Mouse (Mus musculus) MEL (cell line): ENCODE results near the gene Plcg1. TPM values are rescaled to one million over a fixed set of nuclear protein-coding genes. Genes with fewer than 3 reads are reported as not detected.

Source experiments
- DNase-seq: peaks from one replicate; pipeline ENCODE4 v3.0.0; 2011; ENCODE audit warnings: low read depth, low spot score
- H3K27ac ChIP-seq: 2 replicates; pipeline ENCODE4 v1.5.1; 2012; ENCODE audit warnings: low read depth, mild to moderate bottlenecking, control low read depth, low read length, moderate library complexity; ENCODE audit not compliant: control insufficient read depth
- H3K27me3 ChIP-seq, 2 experiments: fragments of 150-350 bp in 1 of 2; sonication (generic) in 1 of 2; 2 replicates each; pipeline ENCODE4 v1.6.1; 2012; ENCODE audit warnings: low read length in 2 of 2, mild to moderate bottlenecking in 2 of 2, improper control_type of control experiment in 1 of 2, moderate library complexity in 1 of 2; ENCODE audit not compliant: insufficient read depth in 2 of 2, control insufficient read depth in 1 of 2
- H3K36me3 ChIP-seq, 2 experiments: 2 replicates each; pipeline ENCODE4 v1.6.1; 2012 to 2014; ENCODE audit warnings: low read length in 2 of 2, improper control_type of control experiment in 1 of 2, inconsistent platforms in 1 of 2, mild to moderate bottlenecking in 1 of 2; ENCODE audit not compliant: insufficient read depth in 2 of 2, control insufficient read depth in 1 of 2
- H3K4me1 ChIP-seq, 2 experiments: fragments of 150-350 bp in 1 of 2; sonication (generic) in 1 of 2; 2 replicates each; pipeline ENCODE4 v1.6.1; 2012; ENCODE audit warnings: low read length in 2 of 2, improper control_type of control experiment in 1 of 2, mild to moderate bottlenecking in 1 of 2; ENCODE audit not compliant: insufficient read depth in 2 of 2, control insufficient read depth in 1 of 2
- H3K4me3 ChIP-seq, 2 experiments: fragments of 150-350 bp in 1 of 2; sonication (generic) in 1 of 2; 2 replicates each; pipeline ENCODE4 v1.5.1; 2012; ENCODE audit warnings: low read depth in 2 of 2, low read length in 2 of 2, mild to moderate bottlenecking in 2 of 2, moderate library complexity in 2 of 2, control low read depth in 1 of 2, improper control_type of control experiment in 1 of 2; ENCODE audit not compliant: control insufficient read depth in 1 of 2, insufficient read depth in 1 of 2
- H3K79me2 ChIP-seq: 2 replicates; pipeline ENCODE4 v1.6.1; 2012; ENCODE audit warnings: mild to moderate bottlenecking, low read length, moderate library complexity; ENCODE audit not compliant: control insufficient read depth, poor library complexity, insufficient read depth
- H3K9ac ChIP-seq: 2 replicates; pipeline ENCODE4 v1.6.1; 2012; ENCODE audit warnings: low read depth, mild to moderate bottlenecking, control low read depth, low read length, moderate library complexity; ENCODE audit not compliant: control insufficient read depth, poor library complexity, severe bottlenecking
- H3K9me3 ChIP-seq: fragments of 150-350 bp; sonication (generic); replicated peaks from 2 replicates; pipeline ENCODE4 v1.6.1; 2012; ENCODE audit warnings: mild to moderate bottlenecking, low read length, improper control_type of control experiment, moderate library complexity; ENCODE audit not compliant: insufficient read depth
- CHD1 ChIP-seq: IDR thresholded peaks from 2 replicates; pipeline ENCODE4 v1.6.1; 2012; ENCODE audit warnings: low read depth, mild to moderate bottlenecking, inconsistent platforms, low read length, improper control_type of control experiment
- CHD2 ChIP-seq: IDR thresholded peaks from 2 replicates; pipeline ENCODE4 v1.6.1; 2011; ENCODE audit warnings: low read length, improper control_type of control experiment
- E2F4 ChIP-seq: IDR thresholded peaks from 2 replicates; pipeline ENCODE4 v1.6.1; 2011; ENCODE audit warnings: low read depth, low read length, improper control_type of control experiment, borderline replicate concordance
- ETS1 ChIP-seq: IDR thresholded peaks from 2 replicates; pipeline ENCODE4 v1.6.1; 2012; ENCODE audit warnings: low read depth, mild to moderate bottlenecking, inconsistent platforms, low read length, improper control_type of control experiment, moderate library complexity
- GABPA ChIP-seq: IDR thresholded peaks from 2 replicates; pipeline ENCODE4 v1.6.1; 2012; ENCODE audit warnings: low read depth, mild to moderate bottlenecking, inconsistent platforms, low read length, improper control_type of control experiment, moderate library complexity
- JUND ChIP-seq: IDR thresholded peaks from 2 replicates; pipeline ENCODE4 v1.6.1; 2011; ENCODE audit warnings: low read depth, mild to moderate bottlenecking, improper control_type of control experiment, low read length
- MEF2A ChIP-seq: IDR thresholded peaks from 2 replicates; pipeline ENCODE4 v1.6.1; 2014; ENCODE audit warnings: low read depth, mild to moderate bottlenecking, inconsistent platforms, low read length, improper control_type of control experiment; ENCODE audit not compliant: poor library complexity, insufficient replicate concordance, severe bottlenecking; ENCODE audit errors: extremely low read depth
- MXI1 ChIP-seq: IDR thresholded peaks from 2 replicates; pipeline ENCODE4 v1.6.1; 2011; ENCODE audit warnings: mild to moderate bottlenecking, low read depth, low read length, improper control_type of control experiment
- MYC ChIP-seq: IDR thresholded peaks from 2 replicates; pipeline ENCODE4 v1.6.1; 2011; ENCODE audit warnings: low read depth, mild to moderate bottlenecking, low read length, improper control_type of control experiment, moderate library complexity
- NELFE ChIP-seq: IDR thresholded peaks from 2 replicates; pipeline ENCODE4 v1.6.1; 2011; ENCODE audit warnings: low read depth, low read length, improper control_type of control experiment
- NRF1 ChIP-seq: IDR thresholded peaks from 2 replicates; pipeline ENCODE4 v1.6.1; 2014; ENCODE audit warnings: low read depth, mild to moderate bottlenecking, inconsistent platforms, low read length, improper control_type of control experiment, moderate library complexity; ENCODE audit not compliant: poor library complexity, insufficient read depth, severe bottlenecking
- POLR2AphosphoS2 ChIP-seq: IDR thresholded peaks from 2 replicates; pipeline ENCODE4 v1.6.1; 2011; ENCODE audit warnings: low read length, improper control_type of control experiment
- RAD21 ChIP-seq: IDR thresholded peaks from 2 replicates; pipeline ENCODE4 v1.6.1; 2011; ENCODE audit warnings: mild to moderate bottlenecking, low read depth, low read length, improper control_type of control experiment
- RCOR1 ChIP-seq: IDR thresholded peaks from 2 replicates; pipeline ENCODE4 v1.6.1; 2012; ENCODE audit warnings: low read depth, mild to moderate bottlenecking, inconsistent platforms, low read length, improper control_type of control experiment
- SIN3A ChIP-seq: IDR thresholded peaks from 2 replicates; pipeline ENCODE4 v1.6.1; 2012; ENCODE audit warnings: low read length, improper control_type of control experiment, inconsistent platforms
- TAL1 ChIP-seq: IDR thresholded peaks from 2 replicates; pipeline ENCODE4 v1.6.1; 2012; ENCODE audit warnings: mild to moderate bottlenecking, inconsistent platforms, low read length, moderate library complexity, mixed read lengths
- TBP ChIP-seq: IDR thresholded peaks from 2 replicates; pipeline ENCODE4 v1.8.0; 2011; ENCODE audit warnings: low read depth, low read length, improper control_type of control experiment
- TCF12 ChIP-seq: IDR thresholded peaks from 2 replicates; pipeline ENCODE4 v1.6.1; 2014; ENCODE audit warnings: low read depth, mild to moderate bottlenecking, inconsistent platforms, low read length, improper control_type of control experiment, moderate library complexity
- ZC3H11A ChIP-seq: IDR thresholded peaks from 2 replicates; pipeline ENCODE4 v1.6.1; 2012; ENCODE audit warnings: low read depth, mild to moderate bottlenecking, inconsistent platforms, low read length, improper control_type of control experiment
- ZKSCAN1 ChIP-seq: IDR thresholded peaks from 2 replicates; pipeline ENCODE4 v1.6.1; 2012; ENCODE audit warnings: low read depth, mild to moderate bottlenecking, inconsistent platforms, low read length, improper control_type of control experiment, moderate library complexity
- ZNF384 ChIP-seq: IDR thresholded peaks from 2 replicates; pipeline ENCODE4 v1.6.1; 2012; ENCODE audit warnings: low read depth, mild to moderate bottlenecking, inconsistent platforms, low read length, improper control_type of control experiment
- polyA plus RNA-seq, 2 experiments: library from polyadenylated mRNA; stranded (reverse) in 1 of 2; unstranded in 1 of 2; fragments of >175 nt in 1 of 2; fragments of >200 nt in 1 of 2; gene quantifications; 2 replicates each; pipeline versions ENCODE4 v1.2.1 to v1.2.4; 2012; ENCODE audit warnings: low replicate concordance in 2 of 2, low read depth in 1 of 2; ENCODE audit not compliant: insufficient read length in 2 of 2, insufficient read depth in 1 of 2, missing spikeins in 1 of 2
- total RNA-seq: library from RNA; depleted of rRNA; stranded (reverse); fragments of 300-350 nt; gene quantifications from 2 replicates; pipeline ENCODE4 v1.2.3, GENCODE M21; 2012

The Plcg1 gene
- total and polyA plus RNA-seq, 3 experiments = 15.4 to 27.5 TPM; not detected in 1

DNA sequence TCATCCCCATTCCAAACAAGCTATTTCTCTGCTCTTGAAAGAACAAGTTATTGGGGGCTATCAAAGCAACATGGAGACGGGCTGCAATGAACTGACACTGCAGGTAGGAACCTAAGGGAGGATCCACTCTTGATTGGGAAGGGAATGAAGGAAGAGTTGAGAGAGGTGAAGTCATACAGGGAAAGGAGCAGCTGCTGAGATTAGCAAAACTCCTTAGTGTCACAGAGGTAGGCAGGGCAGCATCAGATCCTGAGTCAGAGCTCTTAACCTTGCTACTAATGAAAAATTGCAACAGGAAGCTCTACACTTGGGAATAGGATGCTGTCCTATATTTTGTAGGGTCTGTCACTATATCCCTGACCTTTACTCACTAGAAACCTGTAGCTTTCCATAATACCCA lies 69.9 kb downstream of the Plcg1 start:
- no peak overlapping the region for H3K9ac ChIP-seq
- no peak overlapping the region for H3K27ac ChIP-seq
- no peak for DNase-seq
- no peaks in the 10 kb centered on the region for H3K9me3 ChIP-seq
- H3K36me3 ChIP-seq = no peaks in the 10 kb centered on the region; a peak in 1 of 4 replicates
- H3K4me3 ChIP-seq = no peak overlapping the region
- TF ChIP-seq E2F4 (no peak), MYC (no peak), TBP (no peak), ZNF384 (no peak), MEF2A (no peak), ZKSCAN1 (no peak), GABPA (no peak), RCOR1 (no peak), POLR2AphosphoS2 (no peak), TAL1 (no peak), MXI1 (no peak), JUND (no peak), RAD21 (no peak), SIN3A (no peak), NRF1 (no peak), ETS1 (no peak), TCF12 (no peak), NELFE (no peak), ZC3H11A (no peak)
- no peaks in the 10 kb centered on the region for H3K27me3 ChIP-seq
- H3K4me1 ChIP-seq = no peaks in the 10 kb centered on the region
- H3K79me2 ChIP-seq = no peaks in the 10 kb centered on the region

DNA sequence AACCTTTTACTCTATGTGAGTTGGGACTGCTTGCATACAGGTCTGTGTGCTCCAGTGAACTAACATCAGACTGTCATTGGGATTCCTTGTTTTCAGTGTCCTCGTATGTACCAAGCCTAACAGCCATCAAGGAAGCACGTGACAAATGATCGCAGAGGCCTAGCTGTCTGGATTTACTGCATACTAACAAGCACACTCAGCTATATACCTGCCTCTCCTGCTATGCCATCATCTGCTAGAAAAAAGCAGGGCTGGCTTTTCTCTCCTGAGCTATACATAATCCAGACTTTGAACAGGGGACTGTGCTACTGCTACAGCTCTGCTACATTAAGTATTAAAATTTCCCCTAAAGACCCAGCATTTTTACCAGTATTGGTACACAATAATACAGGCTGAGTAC lies 71.2 kb downstream of the Plcg1 start:
- no peak for DNase-seq
- no peak overlapping the region for H3K27ac ChIP-seq
- TF ChIP-seq POLR2AphosphoS2 (no peak), GABPA (no peak), MXI1 (no peak), CHD1 (no peak), CHD2 (no peak), ZKSCAN1 (no peak), ETS1 (no peak)
- no peaks in the 10 kb centered on the region for H3K9me3 ChIP-seq
- no peaks in the 10 kb centered on the region; a peak in 1 of 4 replicates for H3K36me3 ChIP-seq
- no peak overlapping the region for H3K9ac ChIP-seq
- no peaks in the 10 kb centered on the region for H3K4me1 ChIP-seq
- no peaks in the 10 kb centered on the region for H3K79me2 ChIP-seq
- no peaks in the 10 kb centered on the region for H3K27me3 ChIP-seq
- no peak overlapping the region for H3K4me3 ChIP-seq
